Mouse (Mus musculus) ES-E14 (cell line): Measurements from ENCODE around the gene Cmtr1.

Source experiments
- CHD2 ChIP-seq: IDR thresholded peaks from 2 replicates; pipeline ENCODE4 v1.6.1; 2014; ENCODE audit warnings: mild to moderate bottlenecking, low read depth, low read length, inconsistent platforms
- HCFC1 ChIP-seq: IDR thresholded peaks from 2 replicates; pipeline ENCODE4 v1.6.1; 2012; ENCODE audit warnings: low read length, inconsistent platforms, borderline replicate concordance; ENCODE audit not compliant: insufficient read depth
- MAFK ChIP-seq: IDR thresholded peaks from 2 replicates; pipeline ENCODE4 v1.6.1; 2014; ENCODE audit warnings: mild to moderate bottlenecking, low read depth, low read length, inconsistent platforms; ENCODE audit not compliant: insufficient read depth

GRCm38 (mm10) chr17:29660762-29661391 is 482 bp downstream of the Cmtr1 start:
- TF ChIP-seq MAFK (no peak), CHD2 (no peak), HCFC1 (no peak)
